Mouse (Mus musculus): ENCODE measurements around the gene Ankrd33b. TPM values are rescaled to one million over a fixed set of nuclear protein-coding genes. Genes with fewer than 3 reads are reported as not detected.

Ankrd33b gene
- total and polyA plus RNA-seq, 2 experiments: 9.1 to 13.1 TPM

DNA sequence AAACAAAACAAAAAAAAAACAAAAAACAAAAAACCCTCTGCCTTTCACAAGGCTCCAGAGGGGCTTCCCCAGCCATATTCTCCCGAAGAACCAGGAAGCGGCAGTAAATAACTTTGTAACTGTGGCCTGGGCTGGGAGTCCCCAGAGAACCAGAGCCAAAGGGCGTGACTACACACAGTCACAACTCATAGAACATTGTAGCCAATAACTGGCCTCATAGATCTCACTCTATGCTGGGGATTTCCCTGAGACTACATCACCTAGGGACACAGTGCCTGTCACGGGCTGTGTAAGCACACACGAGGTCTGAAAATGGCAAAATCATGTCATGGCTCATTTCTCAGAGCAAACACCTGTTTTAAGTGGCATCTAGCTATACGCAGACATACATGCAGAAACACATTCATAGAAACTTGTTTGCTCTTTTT is 87.9 kb downstream of the Ankrd33b start:
- TF ChIP-seq POLR2A (IDR thresholded peaks at IDR 0.05; ENCODE audit: extremely low read depth, insufficient read depth, low read length) (no peak), CTCF (IDR thresholded peaks at IDR 0.05; ENCODE audit: low read depth, low read length) (no peak)
- Histone ChIP-seq H3K36me3 (ENCODE audit: control insufficient read depth, insufficient read depth, low read length) (no peaks in the 10 kb centered on the region), H3K9ac (ENCODE audit: low read depth, low read length) (no peak overlapping the region)

GRCm38 (mm10) chr15:31279120-31279519 is 88.4 kb downstream of the Ankrd33b start:
- H3K79me2 ChIP-seq (ENCODE audit: control insufficient read depth, insufficient read depth, low read length): no peaks in the 10 kb centered on the region
- 51% methylated on average over 2 of the region's 2 CpGs for WGBS
- TF ChIP-seq POLR2A (IDR thresholded peaks at IDR 0.05; ENCODE audit: extremely low read depth, insufficient read depth, low read length): no peak
- TF ChIP-seq CTCF (IDR thresholded peaks at IDR 0.05; ENCODE audit: low read depth, low read length): no peak
- no peaks in the 10 kb centered on the region for H3K27me3 ChIP-seq (ENCODE audit: control insufficient read depth, insufficient read depth, low read length)
- peaks cover 3% of the 10 kb centered on the region for H3K4me1 ChIP-seq (ENCODE audit: control insufficient read depth, insufficient read depth, low read length)
- no peak overlapping the region for H3K27ac ChIP-seq (replicated peaks; ENCODE audit: insufficient read depth, low read depth, low read length)
- H3K9ac ChIP-seq (ENCODE audit: low read depth, low read length): no peak overlapping the region
- H3K36me3 ChIP-seq (ENCODE audit: control insufficient read depth, insufficient read depth, low read length): peaks cover 4% of the 10 kb centered on the region; the same call in 1 of the 2 replicates
- no peak for DNase-seq (ENCODE audit: extremely low read depth, low read depth, low spot score)
- no peak overlapping the region for H3K4me3 ChIP-seq (ENCODE audit: insufficient read depth, low read depth, low read length)

More for the DNA sequence above, 87.9 kb downstream of the Ankrd33b start:
- Histone ChIP-seq H3K79me2 (ENCODE audit: control insufficient read depth, insufficient read depth, low read length) (no peaks in the 10 kb centered on the region), H3K4me3 (ENCODE audit: insufficient read depth, low read depth, low read length) (no peak overlapping the region), H3K4me1 (ENCODE audit: control insufficient read depth, insufficient read depth, low read length) (peaks cover 3% of the 10 kb centered on the region), H3K27me3 (ENCODE audit: control insufficient read depth, insufficient read depth, low read length) (no peaks in the 10 kb centered on the region), H3K27ac (replicated peaks; ENCODE audit: insufficient read depth, low read depth, low read length) (no peak overlapping the region)
- no peak for DNase-seq (ENCODE audit: extremely low read depth, low read depth, low spot score)
- 83% methylated on average over 6 of the region's 6 CpGs for WGBS

DNA sequence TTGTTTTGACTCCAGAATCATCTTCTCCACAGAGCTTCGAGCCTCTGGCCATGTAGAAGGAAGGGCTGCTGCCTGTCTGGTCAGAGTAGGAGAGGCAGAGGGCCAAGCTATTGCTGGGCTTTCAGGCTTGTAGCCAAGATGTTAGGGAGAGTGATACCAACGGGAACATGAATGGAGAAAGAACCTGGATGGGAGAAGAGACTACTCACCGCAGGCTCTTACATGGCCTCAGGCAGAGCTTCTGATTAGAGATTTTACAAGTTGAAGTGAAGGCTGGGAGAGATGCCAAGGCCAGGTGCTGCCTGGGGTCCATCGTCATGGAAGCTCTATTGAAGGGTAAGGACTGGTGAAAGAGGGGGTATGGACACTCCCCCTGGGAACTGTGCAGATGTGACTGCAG is 89.4 kb downstream of the Ankrd33b start:
- no peaks in the 10 kb centered on the region for H3K27me3 ChIP-seq (ENCODE audit: control insufficient read depth, insufficient read depth, low read length)
- H3K36me3 ChIP-seq (ENCODE audit: control insufficient read depth, insufficient read depth, low read length): peaks cover 12% of the 10 kb centered on the region; the same call in 1 of the 2 replicates
- H3K9ac ChIP-seq (ENCODE audit: low read depth, low read length): no peak overlapping the region
- no peak overlapping the region for H3K27ac ChIP-seq (replicated peaks; ENCODE audit: insufficient read depth, low read depth, low read length)
- peaks cover 3% of the 10 kb centered on the region for H3K4me1 ChIP-seq (ENCODE audit: control insufficient read depth, insufficient read depth, low read length)
- TF ChIP-seq POLR2A (IDR thresholded peaks at IDR 0.05; ENCODE audit: extremely low read depth, insufficient read depth, low read length) (no peak), CTCF (IDR thresholded peaks at IDR 0.05; ENCODE audit: low read depth, low read length) (no peak)
- no peaks in the 10 kb centered on the region for H3K79me2 ChIP-seq (ENCODE audit: control insufficient read depth, insufficient read depth, low read length)
- no peak for DNase-seq (ENCODE audit: extremely low read depth, low read depth, low spot score)
- no peak overlapping the region for H3K4me3 ChIP-seq (ENCODE audit: insufficient read depth, low read depth, low read length)
- WGBS: 51% methylated on average over 4 of the region's 4 CpGs

GRCm38 (mm10) chr15:31273509-31273908 is 94.0 kb downstream of the Ankrd33b start:
- H3K27me3 ChIP-seq (ENCODE audit: control insufficient read depth, insufficient read depth, low read length): no peaks in the 10 kb centered on the region
- DNase-seq (ENCODE audit: extremely low read depth, low read depth, low spot score): no peak
- peaks cover 3% of the 10 kb centered on the region for H3K4me1 ChIP-seq (ENCODE audit: control insufficient read depth, insufficient read depth, low read length)
- no peak overlapping the region for H3K4me3 ChIP-seq (ENCODE audit: insufficient read depth, low read depth, low read length)
- H3K79me2 ChIP-seq (ENCODE audit: control insufficient read depth, insufficient read depth, low read length): no peaks in the 10 kb centered on the region
- WGBS: 76% methylated on average over 10 of the region's 10 CpGs
- TF ChIP-seq CTCF (IDR thresholded peaks at IDR 0.05; ENCODE audit: low read depth, low read length) (no peak), POLR2A (IDR thresholded peaks at IDR 0.05; ENCODE audit: extremely low read depth, insufficient read depth, low read length) (no peak)
- H3K27ac ChIP-seq (replicated peaks; ENCODE audit: insufficient read depth, low read depth, low read length): no peak overlapping the region
- H3K9ac ChIP-seq (ENCODE audit: low read depth, low read length): no peak overlapping the region
- peaks cover 13% of the 10 kb centered on the region; the same call in 1 of the 2 replicates for H3K36me3 ChIP-seq (ENCODE audit: control insufficient read depth, insufficient read depth, low read length)

DNA sequence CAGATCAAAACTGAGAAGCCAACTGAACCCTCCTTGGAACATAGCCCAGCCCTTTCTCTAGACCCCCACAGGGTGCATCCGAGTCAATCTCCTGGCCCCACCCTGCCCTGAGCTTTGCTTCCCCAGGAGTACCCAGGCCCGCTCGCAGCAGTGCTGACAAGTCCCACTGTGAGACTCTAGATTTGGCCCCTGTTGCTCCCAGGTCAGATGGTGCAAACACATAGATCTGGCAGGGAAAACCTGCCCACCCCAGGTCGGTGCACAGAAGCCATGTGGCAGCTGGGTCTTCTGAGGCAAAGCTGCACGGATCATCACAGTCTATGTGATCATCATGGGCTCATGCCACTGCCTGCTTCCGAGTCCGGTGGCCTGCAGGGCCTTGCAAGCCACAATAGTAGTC is 94.8 kb downstream of the Ankrd33b start:
- H3K79me2 ChIP-seq (ENCODE audit: control insufficient read depth, insufficient read depth, low read length): no peaks in the 10 kb centered on the region
- H3K36me3 ChIP-seq (ENCODE audit: control insufficient read depth, insufficient read depth, low read length): peaks cover 13% of the 10 kb centered on the region; the same call in 1 of the 2 replicates
- TF ChIP-seq CTCF (IDR thresholded peaks at IDR 0.05; ENCODE audit: low read depth, low read length): no peak
- TF ChIP-seq POLR2A (IDR thresholded peaks at IDR 0.05; ENCODE audit: extremely low read depth, insufficient read depth, low read length): no peak
- H3K27ac ChIP-seq (replicated peaks; ENCODE audit: insufficient read depth, low read depth, low read length): no peak overlapping the region
- H3K4me1 ChIP-seq (ENCODE audit: control insufficient read depth, insufficient read depth, low read length): no peaks in the 10 kb centered on the region
- DNase-seq (ENCODE audit: extremely low read depth, low read depth, low spot score): no peak
- no peak overlapping the region for H3K4me3 ChIP-seq (ENCODE audit: insufficient read depth, low read depth, low read length)
- H3K9ac ChIP-seq (ENCODE audit: low read depth, low read length): no peak overlapping the region
- WGBS: 88% methylated on average over 7 of the region's 7 CpGs
- H3K27me3 ChIP-seq (ENCODE audit: control insufficient read depth, insufficient read depth, low read length): no peaks in the 10 kb centered on the region

GRCm38 (mm10) chr15:31269558-31269957 is 98.0 kb downstream of the Ankrd33b start:
- H3K4me1 ChIP-seq (ENCODE audit: control insufficient read depth, insufficient read depth, low read length): peaks cover 2% of the 10 kb centered on the region
- no peaks in the 10 kb centered on the region for H3K27me3 ChIP-seq (ENCODE audit: control insufficient read depth, insufficient read depth, low read length)
- H3K4me3 ChIP-seq (ENCODE audit: insufficient read depth, low read depth, low read length): no peak overlapping the region
- H3K36me3 ChIP-seq (ENCODE audit: control insufficient read depth, insufficient read depth, low read length): peaks cover 13% of the 10 kb centered on the region; the same call in 1 of the 2 replicates
- TF ChIP-seq CTCF (IDR thresholded peaks at IDR 0.05; ENCODE audit: low read depth, low read length) (no peak), POLR2A (IDR thresholded peaks at IDR 0.05; ENCODE audit: extremely low read depth, insufficient read depth, low read length) (no peak)
- H3K79me2 ChIP-seq (ENCODE audit: control insufficient read depth, insufficient read depth, low read length): peaks cover 7% of the 10 kb centered on the region; the same call in 1 of the 2 replicates
- DNase-seq (ENCODE audit: extremely low read depth, low read depth, low spot score): no peak
- 70% methylated on average over 4 of the region's 4 CpGs for WGBS
- H3K27ac ChIP-seq (replicated peaks; ENCODE audit: insufficient read depth, low read depth, low read length): no peak overlapping the region
- H3K9ac ChIP-seq (ENCODE audit: low read depth, low read length): no peak overlapping the region
